Mouse (Mus musculus): ENCODE measurements around the gene Hspa1l.

DNA sequence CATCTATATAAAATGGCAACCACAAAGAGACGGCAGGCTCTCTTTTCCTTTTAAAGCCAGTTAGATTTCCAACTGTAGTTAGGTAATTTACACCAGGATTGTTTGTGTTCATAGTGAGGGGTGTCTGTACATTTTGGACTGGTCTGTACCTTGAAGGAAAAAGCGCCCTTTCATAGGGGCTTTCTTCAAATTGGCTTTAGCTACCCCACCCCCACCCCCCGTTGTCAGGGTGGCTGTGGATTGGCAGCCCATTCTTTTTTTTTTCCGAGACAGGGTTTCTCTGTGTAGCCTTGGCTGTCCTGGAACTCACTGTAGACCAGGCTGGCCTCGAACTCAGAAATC lies 24.6 kb downstream of the Hspa1l start:
- TF ChIP-seq POLR2A (IDR thresholded peaks at IDR 0.05; ENCODE audit: control insufficient read depth, extremely low read depth, insufficient read depth, low read length, poor library complexity) (no peak), CTCF (IDR thresholded peaks at IDR 0.05; ENCODE audit: borderline replicate concordance, control insufficient read depth, extremely low read depth, insufficient read depth, low read length, poor library complexity) (no peak)
